Mouse (Mus musculus): ENCODE measurements around the gene Zc3h7b.

Gene Zc3h7b

DNA sequence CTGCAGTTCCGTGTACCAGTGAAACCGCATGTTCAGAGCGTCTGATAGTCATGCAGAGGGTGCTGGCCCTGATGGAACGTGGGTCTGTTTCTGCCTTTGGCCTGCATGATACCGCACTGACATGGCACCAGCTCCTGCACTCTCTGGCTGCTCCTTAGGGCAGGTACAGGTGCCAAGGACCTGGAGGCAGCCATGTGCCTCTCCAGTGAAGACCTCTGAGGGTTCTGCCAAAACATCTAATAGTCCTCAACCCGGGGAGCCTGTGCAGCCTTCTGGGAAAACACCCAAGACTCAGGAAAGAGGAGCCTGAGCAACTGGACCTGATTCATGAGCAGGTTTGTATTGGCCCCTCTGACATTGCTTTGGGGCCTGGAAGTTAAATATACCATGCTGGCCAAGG is 53.0 kb downstream of the Zc3h7b start:
- no peak for DNase-seq

GRCm38 (mm10) chr15:81798421-81798820 is 53.6 kb downstream of the Zc3h7b start:
- DNase-seq = no peak

- no peak for DNase-seq
These were observed 55.5 kb downstream of the Zc3h7b start for GRCm38 (mm10) chr15:81800391-81800790.

DNA sequence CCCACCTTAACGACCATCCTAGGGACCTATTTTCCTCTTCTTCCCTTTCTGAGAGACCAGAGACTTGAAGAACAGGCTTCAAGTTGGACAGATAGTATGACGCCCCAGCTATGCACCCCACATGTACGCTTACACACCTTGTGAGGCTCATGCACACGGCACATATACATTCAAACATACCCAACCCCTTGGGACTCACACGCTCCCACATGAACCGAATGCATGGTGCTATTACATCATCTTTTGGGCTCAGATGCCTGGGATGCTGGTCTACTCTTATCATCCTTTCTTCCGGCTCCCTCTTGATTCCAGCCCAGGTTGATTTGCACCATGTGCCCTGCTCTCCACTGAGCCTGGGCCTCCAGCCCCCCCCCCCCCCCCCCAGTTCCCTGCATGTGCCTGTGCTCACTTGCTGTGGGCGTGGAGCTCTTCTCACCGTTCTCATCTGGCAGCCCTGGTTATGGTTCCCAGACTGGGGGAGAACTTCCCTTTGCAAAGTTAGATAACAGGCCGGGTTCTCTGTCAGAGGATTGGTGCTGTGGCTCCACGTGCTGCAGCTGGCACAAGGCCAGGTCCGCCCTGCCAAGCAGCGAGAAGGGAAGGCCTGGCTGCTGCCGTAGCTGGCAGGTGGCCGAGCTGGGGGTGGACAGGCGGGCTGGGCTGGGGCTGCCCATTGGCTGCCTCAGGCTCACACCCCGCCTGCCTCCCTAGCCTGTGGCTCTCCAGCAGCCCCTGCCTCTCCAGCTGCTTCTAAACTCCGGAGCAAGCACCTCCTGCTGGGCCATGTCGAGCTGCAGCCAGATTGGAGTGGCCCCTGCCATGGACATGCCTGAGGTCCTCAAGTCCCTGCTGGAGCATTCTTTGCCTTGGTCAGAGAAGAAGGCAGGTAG is 57.4 kb downstream of the Zc3h7b start, which contains the start of gene Tef:
TSS of gene Tef (plus strand) at position 421 of the 890 bp plus-strand sequence.
- peak; percentile 100 for DNase-seq

DNA sequence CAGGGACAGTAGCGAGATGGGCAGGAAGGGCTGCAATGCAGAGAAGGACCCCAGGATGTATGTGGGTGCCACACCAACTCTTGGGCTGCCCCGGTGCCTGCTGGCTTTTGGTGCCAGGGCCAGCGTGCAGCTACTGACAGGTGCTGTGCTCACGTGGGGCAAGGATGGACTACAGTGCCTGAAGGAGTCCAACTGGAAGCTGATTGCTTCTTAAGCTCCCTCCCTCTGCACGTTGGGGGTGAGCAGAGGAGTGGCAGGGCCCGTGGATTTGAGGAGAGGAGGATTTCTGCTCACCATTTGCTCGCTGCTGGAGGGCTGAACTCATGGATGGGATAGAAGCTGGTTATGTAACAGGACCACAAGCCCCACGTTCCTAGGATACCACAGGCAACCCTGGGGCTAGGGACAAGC is 58.1 kb downstream of the Zc3h7b start:
- DNase-seq = no peak

DNA sequence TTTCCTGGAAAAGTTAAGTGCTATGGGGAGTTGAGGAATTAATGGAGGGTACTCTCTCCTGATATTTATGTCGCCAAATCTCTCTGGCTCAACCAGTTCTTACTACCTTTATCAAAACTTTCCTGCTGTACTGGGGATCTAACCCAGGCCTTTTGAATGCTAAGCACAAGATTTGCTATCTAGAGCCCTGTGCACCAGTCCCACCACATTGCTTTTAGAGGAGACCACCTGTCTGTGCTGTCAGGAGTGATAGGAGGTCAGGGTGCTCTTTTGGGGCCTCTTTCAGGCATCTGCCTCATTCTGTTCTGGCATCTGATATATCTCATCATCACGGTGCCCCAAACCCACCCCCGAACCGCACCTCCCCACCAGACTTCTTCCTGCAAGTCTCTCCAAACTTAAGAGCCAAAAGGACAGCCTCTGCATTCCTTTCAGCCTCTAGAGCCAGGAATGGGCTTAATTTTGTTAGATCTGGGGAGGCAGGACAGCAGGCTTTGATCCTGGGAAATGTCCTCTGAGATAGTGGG is 58.6 kb downstream of the Zc3h7b start:
- DNase-seq = no peak

DNA sequence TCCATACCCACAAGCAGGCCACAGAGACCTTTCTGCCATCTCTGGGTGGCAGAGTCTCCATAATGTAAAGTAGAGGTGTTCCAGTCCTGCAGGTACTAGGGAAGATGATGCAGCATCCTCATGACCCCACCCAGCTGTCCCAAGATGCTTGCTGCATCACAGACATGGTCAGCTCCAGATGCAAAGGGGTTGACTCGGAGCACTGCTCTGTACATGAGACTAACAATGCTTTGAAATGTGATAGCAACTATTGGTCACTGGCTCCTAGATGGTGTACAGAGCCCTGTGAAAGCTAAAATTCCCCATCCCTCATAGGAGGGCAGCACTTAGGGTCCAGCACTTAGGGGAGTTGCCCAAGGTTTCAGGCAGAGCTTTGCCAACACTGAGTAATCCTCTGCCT is 59.3 kb downstream of the Zc3h7b start:
- DNase-seq = no peak

DNA sequence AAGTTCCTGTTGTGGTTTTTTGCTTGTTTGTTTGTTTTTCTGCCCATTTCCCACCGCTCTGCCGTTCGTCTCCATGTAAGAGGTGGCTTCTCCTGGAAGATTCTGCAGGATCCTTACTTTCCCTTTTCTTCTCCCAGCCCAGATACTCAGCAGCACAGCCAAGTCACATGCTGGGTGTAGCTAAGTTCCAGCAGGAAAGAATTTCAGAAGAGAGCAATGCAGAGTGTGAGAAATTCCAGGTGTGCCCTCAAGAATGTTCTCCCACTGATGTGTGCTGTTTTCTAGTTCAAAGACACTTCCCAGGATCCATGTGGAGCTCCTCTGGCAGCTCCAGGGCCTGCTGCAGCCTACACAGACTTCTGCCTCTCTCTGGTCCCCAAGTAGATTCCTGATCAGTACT is 60.0 kb downstream of the Zc3h7b start:
- DNase-seq = no peak

GRCm38 (mm10) chr15:81805624-81806023 is 60.8 kb downstream of the Zc3h7b start:
- DNase-seq = peak; percentile 83

DNA sequence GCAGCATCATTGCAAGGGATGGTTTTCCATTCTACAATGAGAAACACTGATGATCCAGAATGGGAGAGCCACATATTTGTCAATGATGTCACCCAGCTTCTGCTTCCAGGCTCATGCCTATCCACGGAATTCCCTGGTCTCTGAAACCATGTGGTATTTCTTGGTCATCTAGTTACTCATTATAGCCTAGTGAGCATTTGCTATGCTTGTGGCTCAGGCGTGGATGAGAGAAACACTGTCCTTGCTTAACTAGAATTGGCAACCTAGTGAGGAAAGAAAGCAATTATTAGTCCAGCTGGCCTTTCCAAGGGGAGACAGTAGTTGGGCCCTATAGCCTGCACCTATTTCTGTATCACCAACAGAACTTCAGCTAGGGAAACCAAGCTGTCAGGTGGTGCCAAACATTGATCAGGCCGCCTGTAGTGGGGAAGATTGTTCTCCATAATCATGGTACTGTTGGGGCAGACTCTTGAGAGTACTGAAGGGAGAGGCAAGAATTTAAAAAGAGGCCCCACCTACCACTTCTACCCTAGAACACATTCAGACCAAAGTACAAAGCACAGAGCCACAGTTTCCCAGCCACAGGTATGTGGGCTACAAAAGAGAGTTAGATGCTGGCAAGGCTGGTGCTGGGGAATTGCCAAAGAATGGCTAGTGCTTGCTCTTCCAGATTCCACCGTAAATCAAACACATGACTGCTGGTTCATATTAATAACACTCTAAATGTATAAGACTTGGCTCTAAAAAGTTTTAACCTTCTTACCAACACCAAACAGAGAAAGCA is 62.0 kb downstream of the Zc3h7b start:
- DNase-seq = peak; percentile 70

- no peak for DNase-seq
These were observed 63.9 kb downstream of the Zc3h7b start for GRCm38 (mm10) chr15:81808799-81809198.

DNA sequence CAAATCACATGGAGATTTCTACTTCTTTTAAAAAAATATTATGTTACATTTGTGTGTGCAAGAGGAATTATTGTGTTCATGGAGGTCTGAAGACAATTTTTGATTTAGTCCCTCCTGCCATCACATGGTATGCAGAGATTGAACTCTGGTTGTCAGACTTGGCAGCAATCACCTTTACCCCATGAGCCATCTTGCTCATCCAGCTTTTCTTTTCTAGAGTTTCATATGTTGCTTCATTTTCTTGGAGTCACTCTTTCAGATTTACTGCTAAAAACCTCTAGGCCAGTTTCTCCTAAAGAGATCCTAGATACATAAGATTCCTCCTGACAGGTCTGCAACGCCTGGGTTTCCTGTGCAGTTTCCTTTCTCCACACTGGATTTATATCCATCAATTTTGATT is 64.7 kb downstream of the Zc3h7b start:
- DNase-seq = no peak

- DNase-seq = peak; percentile 95
These were observed 65.3 kb downstream of the Zc3h7b start for GRCm38 (mm10) chr15:81810150-81810549.

GRCm38 (mm10) chr15:81810671-81811598 is 66.1 kb downstream of the Zc3h7b start:
- peak; percentile 99 for DNase-seq

DNA sequence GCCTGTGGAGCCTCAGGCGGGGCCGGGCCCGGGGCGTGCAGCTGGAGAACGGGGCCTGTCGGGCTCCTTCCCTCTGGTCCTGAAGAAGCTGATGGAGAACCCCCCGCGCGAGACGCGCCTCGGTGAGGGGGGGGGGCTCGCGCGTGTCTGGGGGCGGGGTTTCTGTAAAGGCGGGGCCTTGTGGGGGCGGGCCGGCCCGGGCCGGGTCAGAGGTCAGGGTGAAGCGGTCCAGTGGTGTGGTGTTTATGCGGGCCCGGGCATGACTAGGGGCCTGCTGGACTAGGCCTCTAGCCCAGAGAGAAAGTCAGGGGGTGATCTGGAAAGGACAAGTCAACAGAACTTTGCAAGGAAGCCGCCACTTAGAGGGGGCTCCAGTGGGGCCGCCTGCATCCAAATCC is 66.7 kb downstream of the Zc3h7b start:
- DNase-seq = no peak

- no peak for DNase-seq
These were observed 67.4 kb downstream of the Zc3h7b start for GRCm38 (mm10) chr15:81812287-81812686.

DNA sequence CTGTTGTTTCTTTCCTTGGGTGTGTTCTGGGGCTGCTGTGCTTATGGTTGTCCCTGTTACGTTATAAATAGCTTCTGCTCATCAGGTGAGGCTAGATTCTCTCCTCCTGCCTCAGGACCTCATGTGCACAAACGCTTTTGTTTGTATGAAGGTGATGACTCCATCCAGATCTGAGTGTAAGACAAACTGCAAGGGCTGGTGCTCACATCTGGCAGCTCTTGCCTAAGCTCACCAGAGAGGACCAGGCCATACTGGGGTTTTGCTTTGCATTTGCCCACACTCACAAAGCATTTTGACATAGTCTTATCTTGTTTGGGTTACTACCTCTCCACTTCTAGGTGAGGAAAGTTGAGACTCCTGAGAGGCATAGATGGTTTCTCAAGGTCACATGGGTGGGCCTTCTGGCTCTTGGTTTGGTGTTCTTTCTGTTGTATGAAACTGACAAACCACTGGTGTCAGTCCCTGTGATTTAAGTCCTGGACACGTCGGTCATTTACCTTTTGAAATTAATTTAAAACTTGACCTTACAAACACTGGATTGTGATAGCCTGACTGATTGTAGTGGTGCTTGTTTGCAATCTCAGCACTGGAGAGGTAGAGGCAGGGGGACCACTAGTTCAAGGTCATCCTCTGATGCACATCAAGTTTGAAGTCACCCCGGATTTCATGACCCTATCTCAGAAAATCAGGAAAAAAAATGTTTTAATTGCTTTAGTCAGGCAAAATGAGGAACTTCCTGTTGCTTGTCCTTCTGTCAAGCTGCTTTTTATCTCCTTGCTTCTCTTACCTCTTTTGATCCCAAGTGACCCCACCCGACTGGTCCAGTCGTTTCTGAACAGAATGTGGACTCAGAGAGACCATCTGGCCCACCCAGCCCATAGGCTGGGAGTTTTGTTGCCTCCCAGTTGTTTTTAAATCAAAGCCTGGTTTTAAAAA is 68.1 kb downstream of the Zc3h7b start:
- no peak for DNase-seq

DNA sequence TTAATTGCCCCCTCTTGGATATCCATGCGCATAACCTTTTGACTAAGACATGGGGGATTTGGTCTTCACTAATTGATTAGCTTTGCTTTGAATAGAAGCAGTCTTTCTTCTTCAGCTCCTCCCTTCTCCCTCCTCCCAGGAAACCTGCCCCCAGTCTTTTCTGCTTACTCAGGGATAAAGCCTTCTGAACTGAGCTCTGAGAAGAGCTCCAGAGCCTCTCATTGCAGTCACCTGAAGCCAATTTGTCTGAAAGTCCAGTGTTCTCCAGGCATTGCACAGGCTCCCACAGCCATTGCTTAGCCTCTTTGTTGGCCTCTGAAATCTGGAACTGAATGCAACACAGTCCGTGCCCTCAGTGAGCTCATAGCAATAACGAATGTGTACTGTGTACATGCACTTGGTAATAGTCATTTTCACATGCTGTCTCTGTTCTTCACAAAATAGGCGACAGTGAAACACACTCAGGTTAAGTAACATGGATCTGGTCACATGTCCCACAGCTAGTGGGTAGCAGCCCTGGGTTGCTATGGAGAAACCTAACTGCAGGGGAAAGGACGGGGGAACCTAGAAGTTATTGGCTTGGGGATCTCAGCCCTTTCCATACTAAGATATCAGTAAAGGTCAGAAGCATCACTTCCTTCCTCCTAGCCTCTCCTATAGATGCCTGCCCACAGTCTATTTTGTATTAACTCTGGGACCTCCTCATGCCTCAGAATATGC is 69.3 kb downstream of the Zc3h7b start:
- no peak for DNase-seq

DNA sequence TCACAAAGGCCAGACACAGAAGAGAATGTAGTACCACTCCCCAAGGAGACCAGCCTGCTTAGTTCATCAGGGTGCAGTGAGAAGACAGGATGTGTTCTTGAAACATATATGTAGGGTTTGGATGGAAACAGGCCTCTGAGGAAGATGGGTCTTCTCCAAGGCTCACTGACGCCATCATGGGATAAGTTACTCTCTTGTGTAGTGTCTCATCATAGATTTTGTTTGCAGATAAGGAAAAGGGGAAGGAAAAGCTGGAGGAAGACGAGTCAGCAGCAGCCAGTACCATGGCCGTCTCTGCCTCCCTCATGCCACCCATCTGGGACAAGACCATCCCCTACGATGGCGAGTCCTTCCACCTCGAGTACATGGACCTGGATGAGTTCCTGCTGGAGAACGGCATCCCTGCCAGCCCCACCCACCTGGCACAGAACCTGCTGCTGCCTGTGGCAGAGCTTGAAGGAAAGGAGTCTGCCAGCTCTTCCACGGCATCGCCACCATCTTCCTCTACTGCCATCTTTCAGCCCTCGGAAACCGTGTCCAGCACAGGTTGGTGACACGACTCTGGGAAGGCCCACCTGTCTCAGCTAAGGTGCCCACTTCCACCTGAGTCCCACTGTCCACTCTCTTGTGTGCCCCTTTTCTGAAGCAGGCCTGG is 70.0 kb downstream of the Zc3h7b start:
- no peak for DNase-seq

- DNase-seq = no peak
These were observed 73.5 kb downstream of the Zc3h7b start for GRCm38 (mm10) chr15:81818404-81818803.

Data from kidney, postnatal 14 days (tissue).